Mouse (Mus musculus): ENCODE data around the gene Zeb2. TPM values are rescaled to one million over a fixed set of nuclear protein-coding genes. Genes with fewer than 3 reads are reported as not detected.

Gene Zeb2
- polyA plus RNA-seq, 1 experiment: 20.5 TPM

Other genes with a start within 250 kb of the Zeb2 start
- 10.4 and 12.8 TPM in 2 replicates for gene Gtdc1, start 189.7 kb downstream of the Zeb2 start, polyA plus RNA-seq (2012; rRNA removed)

Data from urinary bladder, adult 2 months (tissue).